Mouse (Mus musculus) lung, postnatal 0 days (tissue): ENCODE measurements around the gene Ccdc63. TPM values are rescaled to one million over a fixed set of nuclear protein-coding genes. Genes with fewer than 3 reads are reported as not detected.
"Not testable (repeated sequence)": the region's sequence is repeated elsewhere in the genome, so short reads cannot be mapped to it uniquely, and the experiment has no call there.

Experiments
- ATAC-seq: fragments of 200-750 bp; cut with Nextera tagmentation; 2 replicates; pipeline ENCODE4 v1.8.0; 2017; ENCODE audit warnings: moderate library complexity
- DNase-seq: peaks from one replicate; pipeline ENCODE4 v3.0.0-alpha.2; 2016; ENCODE audit warnings: low spot score
- H3K27ac ChIP-seq: fragments of 300-500 bp; sonication (generic); 2 replicates; pipeline ENCODE4 v1.5.1; 2014; ENCODE audit warnings: antibody characterized with exemption, mild to moderate bottlenecking, low read length, mixed read lengths
- H3K27me3 ChIP-seq: fragments of 300-500 bp; sonication (generic); replicated peaks from 2 replicates; pipeline ENCODE4 v1.6.1; 2014; ENCODE audit warnings: low read length, mixed read lengths; ENCODE audit not compliant: insufficient read depth
- H3K36me3 ChIP-seq: fragments of 300-500 bp; sonication (generic); 2 replicates; pipeline ENCODE4 v1.6.1; 2014; ENCODE audit warnings: low read length, mixed read lengths; ENCODE audit not compliant: insufficient read depth
- H3K4me1 ChIP-seq: fragments of 300-500 bp; sonication (generic); 2 replicates; pipeline ENCODE4 v1.6.1; 2014; ENCODE audit warnings: antibody characterized with exemption, low read depth, low read length, mixed read lengths; ENCODE audit not compliant: insufficient read depth
- H3K4me2 ChIP-seq: fragments of 300-500 bp; sonication (generic); replicated peaks from 2 replicates; pipeline ENCODE4 v1.6.1; 2014; ENCODE audit warnings: low read depth, mild to moderate bottlenecking, low read length, moderate library complexity, mixed read lengths
- H3K4me3 ChIP-seq: fragments of 300-500 bp; sonication (generic); 2 replicates; pipeline ENCODE4 v1.5.1; 2014; ENCODE audit warnings: low read depth, low read length
- H3K9ac ChIP-seq: fragments of 300-500 bp; sonication (generic); replicated peaks from 2 replicates; pipeline ENCODE4 v1.6.1; 2014; ENCODE audit warnings: low read depth, mild to moderate bottlenecking
- H3K9me3 ChIP-seq: fragments of 300-500 bp; sonication (generic); 2 replicates; pipeline ENCODE4 v1.6.1; 2016; ENCODE audit warnings: low read length, mixed read lengths
- CTCF ChIP-seq: IDR thresholded peaks from 2 replicates; pipeline ENCODE4 v1.5.1; 2016; ENCODE audit warnings: antibody characterized with exemption, mild to moderate bottlenecking
- EP300 ChIP-seq: IDR thresholded peaks from 2 replicates; pipeline ENCODE4 v1.6.1; 2016; ENCODE audit warnings: antibody characterized with exemption, mild to moderate bottlenecking, control low read depth
- WGBS: fragments of 180-500 bp; shearing (Covaris S2); extraction: QIAGEN DNeasy Blood & Tissue Kit; methylation state at CpG from one replicate; pipeline ENCODE4 v1.1.7; 2014; 5-methylcytosine and 5-hydroxymethylcytosine counted together
- polyA plus RNA-seq: library from polyadenylated mRNA; unstranded; fragments of >200 nt; fragmentation: Nextera tagmentation; extraction: Ambion mirVana; gene quantifications from 2 replicates; pipeline ENCODE4 v1.2.1, GENCODE M21; 2015

Ccdc63 gene
- polyA plus RNA-seq, 1 experiment from 2014 or later, result 0.18 TPM

GRCm38 (mm10) chr5:122145381-122146055 is 4.9 kb upstream of the Ccdc63 start:
- TF ChIP-seq CTCF (no peak; the same call in none of the 2 replicates), EP300 (no peak)
- Histone ChIP-seq H3K36me3 (no peaks in the 10 kb centered on the region), H3K27ac (peak overlapping the region; percentile 94), H3K4me3 (no peak overlapping the region; the same call in 1 of the 2 replicates), H3K27me3 (no peaks in the 10 kb centered on the region), H3K4me1 (peaks cover 4% of the 10 kb centered on the region; the same call in 1 of the 2 replicates), H3K4me2 (peak overlapping the region; percentile 42), H3K9me3 (no peaks in the 10 kb centered on the region), H3K9ac (peak overlapping the region; percentile 3; the same call in 1 of the 2 replicates)
- WGBS, result 20% methylated on average over 14 of the region's 15 CpGs
- peak; percentile 56 for ATAC-seq
- peak; percentile 90 for DNase-seq

GRCm38 (mm10) chr5:122144825-122145224 is 4.2 kb upstream of the Ccdc63 start:
- ATAC-seq (peak; percentile 62), DNase-seq (peak; percentile 70)
- Histone ChIP-seq H3K36me3 (no peaks in the 10 kb centered on the region), H3K4me1 (peaks cover 4% of the 10 kb centered on the region; the same call in 1 of the 2 replicates), H3K9ac (no peak overlapping the region), H3K4me2 (peak overlapping the region; percentile 42; the same call in 1 of the 2 replicates), H3K27me3 (no peaks in the 10 kb centered on the region), H3K27ac (peak overlapping the region; percentile 94), H3K4me3 (no peak overlapping the region), H3K9me3 (no peaks in the 10 kb centered on the region)
- WGBS, result 46% methylated on average over 4 of the region's 4 CpGs
- TF ChIP-seq EP300 (peak; percentile 83), CTCF (no peak)

- 61% methylated on average over 15 of the region's 15 CpGs for whole genome bisulfite sequencing
- peak; percentile 80 for DNase-seq
- H3K4me3 ChIP-seq, result no peak overlapping the region
- ATAC-seq, result peak; percentile 67
- H3K27ac ChIP-seq, result no peak overlapping the region; the same call in 1 of the 2 replicates
- peaks cover 4% of the 10 kb centered on the region; the same call in 1 of the 2 replicates for H3K4me1 ChIP-seq
- no peaks in the 10 kb centered on the region for H3K36me3 ChIP-seq
- no peaks in the 10 kb centered on the region for H3K9me3 ChIP-seq
- H3K4me2 ChIP-seq, result no peak overlapping the region
- H3K27me3 ChIP-seq, result no peaks in the 10 kb centered on the region
- no peak overlapping the region for H3K9ac ChIP-seq
- TF ChIP-seq CTCF (no peak), EP300 (peak; percentile 90)
These were observed 2.9 kb upstream of the Ccdc63 start for GRCm38 (mm10) chr5:122143543-122143942.

GRCm38 (mm10) chr5:122142230-122142992 is 1.8 kb upstream of the Ccdc63 start:
- WGBS, result 48% methylated on average over 8 of the region's 8 CpGs
- Histone ChIP-seq H3K9ac (no peak overlapping the region), H3K4me2 (no peak overlapping the region), H3K9me3 (no peaks in the 10 kb centered on the region), H3K36me3 (no peaks in the 10 kb centered on the region), H3K27me3 (no peaks in the 10 kb centered on the region), H3K4me3 (no peak overlapping the region), H3K27ac (no peak overlapping the region), H3K4me1 (peaks cover 4% of the 10 kb centered on the region; the same call in 1 of the 2 replicates)
- ATAC-seq, result no peak
- DNase-seq, result peak; percentile 62
- TF ChIP-seq EP300 (no peak), CTCF (peak; percentile 79)

- H3K9ac ChIP-seq, H3K4me3 ChIP-seq, H3K36me3 ChIP-seq, H3K9me3 ChIP-seq, H3K27me3 ChIP-seq, DNase-seq, ATAC-seq, H3K4me2 ChIP-seq, H3K27ac ChIP-seq, H3K4me1 ChIP-seq: not testable (repeated sequence)
- 77% methylated on average over 2 of the region's 2 CpGs for WGBS
These were observed 852 bp downstream of the Ccdc63 start for GRCm38 (mm10) chr5:122139771-122140170.

- no peaks in the 10 kb centered on the region for H3K36me3 ChIP-seq
- H3K4me2 ChIP-seq, result no peak overlapping the region
- ATAC-seq, result no peak
- no peak overlapping the region for H3K9ac ChIP-seq
- no peaks in the 10 kb centered on the region for H3K9me3 ChIP-seq
- no peak for TF ChIP-seq EP300
- no peak for TF ChIP-seq CTCF
- no peak overlapping the region for H3K4me3 ChIP-seq
- no peak overlapping the region for H3K27ac ChIP-seq
- no peaks in the 10 kb centered on the region; the same call in 1 of the 2 replicates for H3K4me1 ChIP-seq
- no peaks in the 10 kb centered on the region for H3K27me3 ChIP-seq
- DNase-seq, result no peak
- WGBS, result 71% methylated on average over 15 of the region's 15 CpGs
These were observed 1.8 kb downstream of the Ccdc63 start for GRCm38 (mm10) chr5:122138856-122139255.
